Mouse (Mus musculus): ENCODE results near the gene Crip3. TPM values are rescaled to one million over a fixed set of nuclear protein-coding genes. Genes with fewer than 3 reads are reported as not detected.

Crip3 gene
- total RNA-seq (2023): 4.3 to 7.2 TPM (median 5.3 TPM) in 4 replicates

DNA sequence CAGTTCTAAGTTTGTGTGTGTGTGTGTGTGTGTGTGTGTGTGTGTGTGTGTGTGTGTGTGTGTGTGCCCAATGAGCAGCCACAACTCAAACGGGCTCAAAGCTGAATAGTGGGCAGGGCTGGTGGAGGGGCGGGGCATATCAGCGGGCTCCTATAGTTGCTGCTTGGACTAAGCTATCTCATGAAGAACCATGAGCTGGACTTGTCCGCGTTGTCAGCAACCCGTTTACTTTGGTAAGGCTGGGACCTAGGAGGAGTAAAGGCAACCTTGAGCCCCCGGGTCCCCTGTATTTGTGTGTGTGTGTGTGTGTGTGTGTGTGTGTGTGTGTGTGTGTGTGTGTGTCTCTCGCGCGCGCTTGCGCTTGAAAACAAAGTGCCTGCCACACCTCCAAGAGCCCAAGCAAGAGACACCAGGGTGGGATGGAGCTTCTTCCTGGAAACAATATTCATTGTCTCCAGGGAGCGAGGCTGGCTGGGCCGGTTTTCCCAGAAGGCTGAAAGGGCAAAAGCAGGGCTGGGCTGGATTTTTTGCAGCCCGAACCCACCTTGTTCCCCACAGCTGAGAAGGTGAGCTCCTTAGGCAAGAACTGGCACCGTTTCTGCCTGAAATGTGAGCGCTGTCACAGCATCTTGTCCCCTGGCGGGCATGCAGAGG lies at the start of gene Crip3:
Crip3 (plus strand) TSS at position 166 of the 654 bp plus-strand sequence.

GRCm38 (mm10) chr17:46383294-46384060 lies 45.2 kb upstream of the Crip3 start, which contains the start of gene Zfp318:
Gene Zfp318, plus strand, starts transcription at chr17:46383731.

GRCm38 (mm10) chr17:46438298-46438873 lies 9.7 kb downstream of the Crip3 start, which contains the start of gene Slc22a7:
Gene Slc22a7, minus strand, starts transcription at chr17:46438457.

Other genes starting within 250 kb of the Crip3 start
- gene Polh, start 226.3 kb upstream of the Crip3 start, total RNA-seq (2023): 14.4 to 16.3 TPM (median 14.7 TPM) in 4 replicates
- gene Xpo5, start 226.1 kb upstream of the Crip3 start, total RNA-seq (2023): 37.8 to 40.5 TPM (median 38.7 TPM) in 4 replicates
- gene Polr1c, start 180.9 kb upstream of the Crip3 start, total RNA-seq (2023): 59.6 to 66.5 TPM (median 65.0 TPM) in 4 replicates
- gene Yipf3, start 180.8 kb upstream of the Crip3 start, total RNA-seq (2023): 66.9 to 83.2 TPM (median 75.1 TPM) in 4 replicates
- 2.3 to 3.3 TPM (median 2.5 TPM) in 4 replicates for gene Lrrc73, start 175.4 kb upstream of the Crip3 start, total RNA-seq (2023)
- gene Tjap1, start 145.9 kb upstream of the Crip3 start, total RNA-seq (2023): 60.0 to 64.7 TPM (median 61.1 TPM) in 4 replicates
- gene Dlk2, start 131.5 kb upstream of the Crip3 start, total RNA-seq (2023): not detected in 4 replicates
- gene Abcc10, start 100.6 kb upstream of the Crip3 start, total RNA-seq (2023): 12.8 to 15.0 TPM (median 13.7 TPM) in 4 replicates
- gene Zfp318, start 45.2 kb upstream of the Crip3 start, total RNA-seq (2023): 259 to 291 TPM (median 274 TPM) in 4 replicates
- not detected in 4 replicates for gene Slc22a7, start 9.5 kb downstream of the Crip3 start, total RNA-seq (2023)
- gene Ttbk1, start 58.7 kb downstream of the Crip3 start, total RNA-seq (2023): 3.0 to 4.2 TPM (median 3.5 TPM) in 4 replicates
- 0.83 TPM in 1 of 4 replicates, not detected in the others for gene Dnph1, start 67.8 kb downstream of the Crip3 start, total RNA-seq (2023)
- gene Cul9, start 117.5 kb downstream of the Crip3 start, total RNA-seq (2023): 16.7 to 18.7 TPM (median 17.0 TPM) in 4 replicates
- gene Srf, start 127.2 kb downstream of the Crip3 start, total RNA-seq (2023): 85.8 to 123 TPM (median 90.9 TPM) in 4 replicates
- gene Ptk7, start 200.6 kb downstream of the Crip3 start, total RNA-seq (2023): not detected in 4 replicates
- gene Klc4, start 217.1 kb downstream of the Crip3 start, total RNA-seq (2023): 20.6 to 24.1 TPM (median 21.7 TPM) in 4 replicates
- 31.0 to 37.9 TPM (median 35.5 TPM) in 4 replicates for gene Mrpl2, start 217.3 kb downstream of the Crip3 start, total RNA-seq (2023)
- 7.4 to 9.2 TPM (median 8.5 TPM) in 4 replicates for gene Cul7, start 221.4 kb downstream of the Crip3 start, total RNA-seq (2023)
- 22.4 to 31.7 TPM (median 25.4 TPM) in 4 replicates for gene Rrp36, start 245.4 kb downstream of the Crip3 start, total RNA-seq (2023)
- 47.4 to 58.8 TPM (median 54.1 TPM) in 4 replicates for gene Mea1, start 249.9 kb downstream of the Crip3 start, total RNA-seq (2023)